Mouse (Mus musculus): Measurements from ENCODE around the gene Yars.
A peak's percentile ranks its signal among the peaks of the same experiment; 100 is the strongest.

The Yars gene

GRCm38 (mm10) chr4:129190538-129190937, 978 bp downstream of the Yars start:
- peak in 1 of 2 experiments; percentile 20 for DNase-seq

- no peak for DNase-seq
These were observed 2.1 kb downstream of the Yars start for GRCm38 (mm10) chr4:129191691-129192090.

DNA sequence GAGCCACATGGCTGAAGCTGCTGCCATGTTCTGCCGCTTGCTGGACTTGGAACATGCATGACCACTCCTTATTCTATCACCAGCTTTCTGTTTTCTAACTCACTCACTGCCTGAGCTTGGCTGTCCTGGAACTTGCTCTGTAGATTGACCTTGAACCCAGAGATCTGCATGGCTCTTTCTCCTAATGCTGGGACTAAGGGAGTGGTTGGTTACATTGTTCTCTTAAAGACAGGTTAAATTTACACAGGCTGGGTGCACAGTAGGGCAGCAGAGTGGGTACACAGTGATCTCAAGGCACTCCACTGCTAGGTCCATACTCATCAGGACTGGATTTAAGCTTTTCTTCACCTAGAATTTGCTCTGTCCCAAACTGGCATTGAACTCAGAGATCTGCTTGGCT, 4.7 kb downstream of the Yars start:
- no peak for DNase-seq

- DNase-seq, result no peak
These were observed 8.0 kb downstream of the Yars start for GRCm38 (mm10) chr4:129197514-129197913.

- DNase-seq, result no peak
These were observed 15.1 kb downstream of the Yars start for GRCm38 (mm10) chr4:129204655-129205054.

- no peak for DNase-seq
These were observed 17.2 kb downstream of the Yars start for GRCm38 (mm10) chr4:129206792-129207191.

DNA sequence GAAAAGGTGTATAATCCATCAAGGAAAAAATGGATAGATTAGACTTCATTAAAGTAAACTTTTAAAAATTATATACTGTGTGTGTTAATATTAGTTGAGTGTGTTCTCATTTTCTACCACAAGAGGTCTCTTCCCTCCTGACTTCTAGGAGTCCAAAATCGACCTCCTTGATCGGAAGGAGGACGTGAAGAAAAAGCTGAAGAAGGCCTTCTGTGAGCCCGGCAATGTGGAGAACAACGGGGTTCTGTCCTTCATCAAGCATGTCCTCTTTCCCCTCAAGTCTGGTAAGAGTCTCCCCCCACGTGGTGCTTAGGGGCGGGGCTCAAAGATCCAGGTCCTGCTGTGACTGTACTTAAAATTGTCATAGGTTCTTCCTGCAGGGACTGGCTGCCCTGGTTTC, 19.9 kb downstream of the Yars start:
- DNase-seq, result no peak

- DNase-seq, result peak; percentile 55 to 65
These were observed 21.9 kb downstream of the Yars start for GRCm38 (mm10) chr4:129211461-129211860.

DNA sequence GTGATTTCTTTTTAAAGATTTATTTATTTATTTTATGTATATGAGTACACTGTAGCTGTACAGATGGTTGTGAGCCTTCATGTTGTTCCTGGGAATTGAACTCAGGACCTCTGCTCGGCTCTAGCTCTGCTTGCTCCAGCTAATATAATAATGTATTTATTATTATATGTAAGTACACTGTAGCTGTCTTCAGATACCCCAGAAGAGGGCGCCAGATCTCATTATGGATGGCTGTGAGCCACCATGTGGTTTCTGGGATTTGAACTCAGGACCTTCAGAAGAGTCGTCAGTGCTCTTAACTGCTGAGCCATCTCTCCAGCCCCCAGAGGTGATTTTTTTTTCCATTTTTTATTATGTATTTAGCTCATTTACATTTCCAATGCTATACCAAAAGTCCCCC, 22.9 kb downstream of the Yars start:
- peak; percentile 48 to 59 for DNase-seq

- no peak for DNase-seq
These were observed 29.1 kb downstream of the Yars start for GRCm38 (mm10) chr4:129218569-129219175.

- no peak for DNase-seq
These were observed 29.6 kb downstream of the Yars start for GRCm38 (mm10) chr4:129219198-129219597.

- peak in 1 of 2 experiments; percentile 8 for DNase-seq
These were observed 31.0 kb downstream of the Yars start for GRCm38 (mm10) chr4:129220376-129221089.

GRCm38 (mm10) chr4:129221097-129222010, 31.8 kb downstream of the Yars start:
- peak in 1 of 2 experiments; percentile 1 for DNase-seq

- peak in 1 of 2 experiments; percentile 4 for DNase-seq
These were observed 32.7 kb downstream of the Yars start for GRCm38 (mm10) chr4:129222019-129222925.

DNA sequence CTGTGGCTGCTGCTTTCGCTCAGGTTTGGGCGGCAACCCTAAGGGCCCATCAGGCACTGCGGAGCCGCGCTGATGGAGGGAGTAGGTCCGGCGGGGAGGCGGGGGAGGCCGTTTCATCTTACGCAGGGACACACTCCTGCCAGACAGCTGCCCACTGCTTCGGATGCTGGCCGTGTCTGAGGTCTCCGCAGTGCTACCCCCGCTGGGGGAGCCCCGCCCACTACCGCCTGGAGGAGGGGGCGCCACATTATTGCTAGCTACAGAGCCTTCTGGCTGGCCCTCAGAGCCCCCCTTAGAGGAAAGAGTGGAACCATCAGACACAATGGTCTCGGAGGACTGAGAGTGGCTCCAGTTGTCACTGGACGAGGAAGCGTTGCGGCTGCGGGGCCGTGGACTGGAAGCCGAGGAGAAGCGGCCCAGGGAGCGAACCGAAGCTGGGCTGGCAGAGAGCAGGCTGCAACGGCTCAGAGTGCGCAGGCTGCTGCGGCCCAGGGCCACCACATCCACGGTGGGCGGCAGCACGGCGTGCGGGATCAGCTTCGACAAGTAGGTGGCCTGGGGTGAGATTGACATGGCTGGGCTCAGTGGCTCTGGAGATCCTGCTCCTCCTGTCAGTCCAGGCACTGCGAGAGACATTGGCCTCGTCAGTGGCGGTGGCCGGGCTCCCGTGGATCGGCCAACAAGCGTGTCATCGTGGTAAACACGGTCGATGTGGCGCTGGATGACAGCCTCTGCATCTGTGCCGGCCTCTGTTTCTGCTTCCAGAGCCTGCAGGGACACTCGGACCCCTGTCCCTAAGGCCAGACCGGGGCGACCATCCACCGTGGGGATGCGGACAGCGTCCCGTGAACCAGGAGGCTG, 34.1 kb downstream of the Yars start:
- DNase-seq, result peak; percentile 61 to 73

DNA sequence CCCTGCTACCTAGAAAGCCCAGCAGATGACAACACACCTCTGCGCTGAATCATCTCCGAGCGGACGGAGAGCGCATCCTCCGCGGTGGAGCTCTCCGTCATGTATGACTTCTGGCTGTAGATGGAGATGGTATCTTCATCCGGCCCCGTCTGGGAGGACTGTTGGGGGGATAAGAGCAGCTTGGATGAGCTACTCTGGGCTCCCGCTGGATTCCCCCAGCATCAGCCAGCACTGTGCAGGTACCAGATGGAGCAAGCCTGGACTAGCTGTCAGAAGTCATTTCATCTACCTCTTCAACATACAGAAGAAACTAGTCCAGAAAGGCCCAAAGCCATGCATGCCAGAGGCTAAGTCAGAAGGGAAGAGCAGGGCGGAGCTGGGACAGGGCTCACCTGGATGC, 35.8 kb downstream of the Yars start:
- no peak for DNase-seq

GRCm38 (mm10) chr4:129226441-129226963, 36.9 kb downstream of the Yars start:
- peak; percentile 67 to 73 for DNase-seq

DNA sequence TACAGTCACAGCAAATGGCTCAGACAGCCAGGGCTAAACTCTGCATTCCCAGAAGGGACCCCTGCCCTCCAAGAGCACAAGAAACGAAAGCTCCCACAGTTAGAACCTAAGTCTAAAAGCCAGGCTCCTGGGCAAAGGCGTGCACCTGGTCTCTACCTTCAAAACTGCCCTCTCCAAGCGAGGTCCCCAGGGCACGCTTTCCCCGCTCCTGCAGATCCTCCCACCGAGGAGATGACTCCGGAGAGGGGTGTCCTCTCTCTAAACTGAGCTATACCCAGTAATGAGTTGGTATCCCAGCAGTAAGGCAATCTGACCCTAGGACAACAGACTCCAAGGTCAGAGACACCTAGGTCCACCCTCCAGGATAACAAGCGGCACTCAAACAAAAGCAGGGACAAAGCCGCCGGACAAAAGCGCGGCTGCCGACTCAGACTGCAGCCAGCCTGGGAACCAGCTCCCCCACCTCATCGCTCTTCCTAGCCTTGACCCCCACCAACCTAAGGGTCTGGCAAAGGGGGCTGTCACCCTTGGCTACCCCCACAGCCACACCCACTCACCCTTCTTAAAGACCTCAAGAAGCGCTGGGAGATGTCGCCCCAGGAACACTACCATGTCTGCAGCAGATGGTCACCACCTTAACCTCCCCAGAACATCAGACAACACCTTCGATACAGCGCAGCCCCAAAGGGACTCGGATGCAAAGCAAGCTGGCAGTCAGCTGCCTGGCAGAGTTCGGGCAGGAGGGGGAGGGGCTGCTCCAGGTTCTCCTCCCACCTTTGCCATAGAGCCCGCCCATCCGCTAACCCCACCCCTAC, 37.8 kb downstream of the Yars start:
- peak; percentile 59 to 76 for DNase-seq

GRCm38 (mm10) chr4:129227985-129228381, 38.4 kb downstream of the Yars start:
- DNase-seq, result peak; percentile 73 to 80

- DNase-seq, result no peak
These were observed 41.4 kb downstream of the Yars start for GRCm38 (mm10) chr4:129230926-129231325.

All from kidney, postnatal 4 days (tissue).